Mouse (Mus musculus) Patski (cell line): ENCODE measurements at regions not wholly inside any gene's neighbourhood (a gene's known extent, or its start where the extent isn't known, plus 50 kb on each side); places are given as distances from the start of the nearest gene placed in this dataset.

Experiments
- ATAC-seq: fragments of 100-300 bp; one replicate; pipeline ENCODE4 v1.8.0; 2021
- CTCF ChIA-PET: fragments of 350-600 bp; sonication (Branson Sonifier 250); formaldehyde crosslinking; loops from one replicate; lab custom pipeline; 2022; ENCODE audit warnings: inconsistent platforms; lab: Charles Lee
- POLR2A ChIA-PET: fragments of 350-600 bp; sonication (Branson Sonifier 250); formaldehyde crosslinking; loops from one replicate; lab custom pipeline; 2022; ENCODE audit warnings: antibody characterized with exemption, inconsistent platforms; lab: Charles Lee
- DNase-seq: peaks from one replicate; pipeline ENCODE4 v3.0.0-alpha.2; 2011; ENCODE audit warnings: low read depth, low spot score
- H3K27me3 ChIP-seq: fragments of 371-371 bp; one replicate; pipeline ENCODE4 v1.5.1; 2021
- CTCF ChIP-seq: fragments of 100-300 bp; IDR thresholded peaks from one replicate; pipeline ENCODE4 v1.5.1; 2021
- in situ Hi-C: fragments of 300-500 bp; cut with MboI; formaldehyde crosslinking; loops from 3 replicates; pipeline ENCODE4 v1.11.1; 2018; ENCODE audit warnings: low pct_unique_long_range_greater_than_20kb, mixed read lengths

DNA sequence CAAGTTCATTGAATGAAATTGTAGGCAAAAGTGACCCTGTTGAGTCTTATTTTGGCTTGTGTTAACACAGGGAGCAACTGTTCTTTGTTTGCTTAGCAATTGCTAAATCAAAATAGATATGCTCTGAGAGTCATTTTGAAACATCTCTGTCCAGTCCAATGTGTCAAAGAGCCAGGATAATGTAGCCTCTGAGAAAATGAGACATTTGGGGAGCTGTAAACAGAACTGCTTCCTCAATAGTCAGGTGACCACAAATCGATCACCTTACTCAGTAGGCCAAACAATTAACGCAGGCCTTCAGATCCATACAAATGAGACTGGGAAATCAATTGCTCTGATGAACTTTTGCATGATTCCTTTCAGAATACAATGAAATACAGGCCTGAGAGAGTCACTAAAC is 63.9 kb upstream of the Gimd1 start:
- TF ChIP-seq CTCF, result no peak
- in situ Hi-C loops, result no loop called here
- POLR2A ChIA-PET, result no interaction called here
- DNase-seq (no peak), ATAC-seq (no peak)
- no peaks in the 10 kb centered on the region for H3K27me3 ChIP-seq
- CTCF ChIA-PET, result no interaction called here

- ChIA-PET POLR2A (no interaction called here), CTCF (no interaction called here)
- in situ Hi-C loops, result no loop called here
- TF ChIP-seq CTCF, result no peak
- no peaks in the 10 kb centered on the region for H3K27me3 ChIP-seq
- DNase-seq (no peak), ATAC-seq (no peak)
Observed at GRCm38 (mm10) chr3:132566301-132566700, 63.3 kb upstream of the Gimd1 start.
